Mouse (Mus musculus) stomach, postnatal 0 days (tissue): ENCODE measurements at regions not wholly inside any gene's neighbourhood (a gene's known extent, or its start where the extent isn't known, plus 50 kb on each side); places are given as distances from the start of the nearest gene placed in this dataset.

Experiments used
- ATAC-seq: fragments of 200-750 bp; cut with Nextera tagmentation; 2 replicates; pipeline ENCODE4 v1.8.0; 2017; ENCODE audit not compliant: low FRiP score, low TSS enrichment
- DNase-seq: peaks from one replicate; pipeline ENCODE4 v3.0.0-alpha.2; 2016; ENCODE audit warnings: low spot score
- H3K27ac ChIP-seq: fragments of 300-500 bp; sonication (generic); replicated peaks from 2 replicates; pipeline ENCODE4 v1.5.1; 2014; ENCODE audit warnings: mild to moderate bottlenecking, control low read depth
- H3K27me3 ChIP-seq: fragments of 300-500 bp; sonication (generic); 2 replicates; pipeline ENCODE4 v1.6.1; 2014; ENCODE audit warnings: low read length; ENCODE audit not compliant: control insufficient read depth, insufficient read depth
- H3K36me3 ChIP-seq: fragments of 300-500 bp; sonication (generic); 2 replicates; pipeline ENCODE4 v1.6.1; 2014; ENCODE audit warnings: low read length, mixed read lengths; ENCODE audit not compliant: control insufficient read depth, insufficient read depth
- H3K4me1 ChIP-seq: fragments of 300-500 bp; sonication (generic); replicated peaks from 2 replicates; pipeline ENCODE4 v1.6.1; 2014; ENCODE audit warnings: antibody characterized with exemption; ENCODE audit not compliant: control insufficient read depth, insufficient read depth
- H3K4me2 ChIP-seq: fragments of 300-500 bp; sonication (generic); replicated peaks from 2 replicates; pipeline ENCODE4 v1.6.1; 2014; ENCODE audit warnings: low read depth, mild to moderate bottlenecking, control low read depth, moderate library complexity
- H3K4me3 ChIP-seq: fragments of 300-500 bp; sonication (generic); 2 replicates; pipeline ENCODE4 v1.5.1; 2014; ENCODE audit warnings: low read depth, low read length, control low read depth
- H3K9ac ChIP-seq: fragments of 300-500 bp; sonication (generic); 2 replicates; pipeline ENCODE4 v1.6.1; 2014; ENCODE audit warnings: mild to moderate bottlenecking, low read length, control low read depth, mixed read lengths
- H3K9me3 ChIP-seq: fragments of 300-500 bp; sonication (generic); 2 replicates; pipeline ENCODE4 v1.6.1; 2016; ENCODE audit warnings: low read length; ENCODE audit not compliant: control insufficient read depth
- CTCF ChIP-seq: IDR thresholded peaks from 2 replicates; pipeline ENCODE4 v1.5.1; 2016; ENCODE audit warnings: antibody characterized with exemption, low read depth, mild to moderate bottlenecking, moderate library complexity
- EP300 ChIP-seq: optimal IDR thresholded peaks from 2 replicates; pipeline ENCODE3; 2016; ENCODE audit warnings: antibody characterized with exemption
- WGBS: fragments of 180-500 bp; shearing (Covaris S2); extraction: QIAGEN DNeasy Blood & Tissue Kit; methylation state at CpG from one replicate; pipeline ENCODE4 v1.1.7; 2014; 5-methylcytosine and 5-hydroxymethylcytosine counted together

DNA sequence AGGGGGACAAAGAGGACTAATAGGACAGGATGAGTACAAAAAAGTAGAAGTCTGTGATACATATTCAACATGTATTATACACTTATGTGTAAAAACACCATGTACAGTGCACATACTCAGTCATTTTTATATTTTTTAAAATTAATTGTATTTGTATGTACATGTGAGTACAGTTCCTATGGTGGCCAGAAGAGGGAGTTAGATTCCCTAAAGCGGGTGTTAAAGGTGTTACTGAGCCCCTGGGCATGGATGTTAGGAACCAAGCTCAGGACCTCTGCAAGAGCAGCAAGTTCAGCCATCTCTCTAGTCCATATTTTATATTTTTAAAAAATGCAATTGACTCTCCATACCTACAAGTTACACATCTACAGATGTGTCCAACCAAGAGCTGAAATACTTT is 101.9 kb upstream of the Arntl start:
- Histone ChIP-seq H3K9ac (no peak overlapping the region), H3K4me1 (no peaks in the 10 kb centered on the region; the same call in 1 of the 2 replicates), H3K4me3 (no peak overlapping the region), H3K9me3 (no peaks in the 10 kb centered on the region), H3K4me2 (no peak overlapping the region), H3K36me3 (no peaks in the 10 kb centered on the region), H3K27me3 (no peaks in the 10 kb centered on the region), H3K27ac (no peak overlapping the region)
- no peak for ATAC-seq
- 47% methylated on average over 1 of the region's 1 CpGs for WGBS
- DNase-seq, result no peak
- peak; percentile 39; the same call in 1 of the 2 replicates for TF ChIP-seq CTCF
- no peak for TF ChIP-seq EP300

DNA sequence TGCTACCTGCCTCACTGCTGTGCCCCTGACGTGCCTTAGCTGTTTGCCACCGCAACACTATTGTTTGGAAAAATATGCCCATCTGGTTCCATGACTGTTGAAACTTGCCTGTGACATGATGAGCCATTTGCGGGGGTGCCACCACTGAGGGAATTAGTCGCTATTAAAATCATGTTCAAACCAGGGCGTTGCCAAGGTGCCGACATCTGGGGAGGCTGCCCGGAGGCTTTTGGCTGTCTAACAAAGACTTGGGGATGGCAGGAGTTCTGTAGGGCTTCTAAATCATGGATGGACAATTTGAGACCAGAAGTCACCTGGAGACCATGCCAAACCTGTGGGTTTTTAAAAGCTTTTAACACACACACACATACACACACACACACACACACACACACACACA is 100.5 kb upstream of the Arntl start:
- Histone ChIP-seq H3K27me3 (no peaks in the 10 kb centered on the region), H3K4me3 (no peak overlapping the region), H3K4me1 (no peaks in the 10 kb centered on the region; the same call in 1 of the 2 replicates), H3K36me3 (no peaks in the 10 kb centered on the region), H3K27ac (no peak overlapping the region), H3K9ac (no peak overlapping the region), H3K9me3 (no peaks in the 10 kb centered on the region), H3K4me2 (no peak overlapping the region)
- WGBS, result 71% methylated on average over 7 of the region's 7 CpGs
- ATAC-seq, result no peak
- no peak for DNase-seq
- no peak for TF ChIP-seq CTCF
- TF ChIP-seq EP300, result no peak

DNA sequence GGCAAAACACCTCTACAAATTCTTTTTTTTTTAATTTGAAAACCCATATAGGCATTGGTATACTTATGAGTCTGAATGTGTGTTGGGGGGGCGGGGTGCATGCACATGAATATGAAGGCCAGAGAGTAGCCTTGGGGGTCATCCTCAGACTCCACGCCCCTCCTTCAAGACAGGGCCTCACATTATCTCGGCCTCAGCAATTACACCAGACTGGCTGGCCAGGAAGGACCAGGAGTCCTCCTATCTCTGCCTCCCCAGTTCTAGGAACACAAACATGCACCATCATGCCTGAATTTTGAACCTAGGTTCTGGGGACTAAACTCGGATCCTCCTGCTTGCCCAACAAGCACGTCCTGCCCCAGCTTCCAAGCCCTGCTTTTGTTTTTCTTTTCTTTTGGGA is 99.3 kb upstream of the Arntl start:
- Histone ChIP-seq H3K36me3 (no peaks in the 10 kb centered on the region), H3K9me3 (no peaks in the 10 kb centered on the region), H3K27me3 (no peaks in the 10 kb centered on the region), H3K4me1 (no peaks in the 10 kb centered on the region; the same call in 1 of the 2 replicates), H3K27ac (no peak overlapping the region), H3K4me3 (no peak overlapping the region), H3K9ac (no peak overlapping the region), H3K4me2 (no peak overlapping the region)
- DNase-seq, result no peak
- TF ChIP-seq EP300 (no peak), CTCF (no peak)
- ATAC-seq, result no peak
- 82% methylated on average over 5 of the region's 5 CpGs for WGBS

GRCm38 (mm10) chr7:113108442-113109000 is 98.7 kb upstream of the Arntl start:
- no peak overlapping the region for H3K4me3 ChIP-seq
- 52% methylated on average over 7 of the region's 7 CpGs for WGBS
- TF ChIP-seq CTCF (no peak), EP300 (no peak)
- no peaks in the 10 kb centered on the region for H3K36me3 ChIP-seq
- H3K4me1 ChIP-seq, result no peaks in the 10 kb centered on the region; the same call in none of the 2 replicates
- H3K27ac ChIP-seq, result no peak overlapping the region
- no peaks in the 10 kb centered on the region for H3K27me3 ChIP-seq
- H3K9ac ChIP-seq, result no peak overlapping the region
- ATAC-seq (no peak), DNase-seq (no peak)
- no peak overlapping the region for H3K4me2 ChIP-seq
- H3K9me3 ChIP-seq, result no peaks in the 10 kb centered on the region

DNA sequence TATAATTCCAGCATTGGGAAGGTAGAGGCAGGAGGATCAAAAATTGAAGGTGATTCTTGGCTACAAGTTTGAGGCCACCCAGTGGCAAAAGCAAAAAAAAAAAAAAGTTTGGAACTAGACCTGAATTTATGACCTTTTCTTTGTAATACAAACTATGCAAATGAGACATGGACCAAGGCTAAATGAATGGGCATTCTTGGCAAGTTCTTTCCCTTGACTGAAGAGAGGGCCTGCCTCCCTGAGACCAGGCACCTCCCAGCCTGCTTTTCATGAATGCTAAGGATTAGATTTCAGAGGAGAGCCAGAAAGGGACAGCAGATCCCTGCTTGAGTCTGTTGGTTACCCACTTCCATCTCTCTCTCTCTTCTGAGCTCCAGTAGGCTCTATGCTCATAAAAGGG is 97.8 kb upstream of the Arntl start:
- no peak overlapping the region for H3K4me2 ChIP-seq
- DNase-seq (no peak), ATAC-seq (no peak)
- no peak overlapping the region for H3K27ac ChIP-seq
- no peaks in the 10 kb centered on the region for H3K36me3 ChIP-seq
- no peaks in the 10 kb centered on the region for H3K27me3 ChIP-seq
- TF ChIP-seq EP300 (no peak), CTCF (no peak)
- H3K4me3 ChIP-seq, result no peak overlapping the region
- H3K4me1 ChIP-seq, result no peaks in the 10 kb centered on the region; the same call in none of the 2 replicates
- H3K9me3 ChIP-seq, result no peaks in the 10 kb centered on the region
- H3K9ac ChIP-seq, result no peak overlapping the region

DNA sequence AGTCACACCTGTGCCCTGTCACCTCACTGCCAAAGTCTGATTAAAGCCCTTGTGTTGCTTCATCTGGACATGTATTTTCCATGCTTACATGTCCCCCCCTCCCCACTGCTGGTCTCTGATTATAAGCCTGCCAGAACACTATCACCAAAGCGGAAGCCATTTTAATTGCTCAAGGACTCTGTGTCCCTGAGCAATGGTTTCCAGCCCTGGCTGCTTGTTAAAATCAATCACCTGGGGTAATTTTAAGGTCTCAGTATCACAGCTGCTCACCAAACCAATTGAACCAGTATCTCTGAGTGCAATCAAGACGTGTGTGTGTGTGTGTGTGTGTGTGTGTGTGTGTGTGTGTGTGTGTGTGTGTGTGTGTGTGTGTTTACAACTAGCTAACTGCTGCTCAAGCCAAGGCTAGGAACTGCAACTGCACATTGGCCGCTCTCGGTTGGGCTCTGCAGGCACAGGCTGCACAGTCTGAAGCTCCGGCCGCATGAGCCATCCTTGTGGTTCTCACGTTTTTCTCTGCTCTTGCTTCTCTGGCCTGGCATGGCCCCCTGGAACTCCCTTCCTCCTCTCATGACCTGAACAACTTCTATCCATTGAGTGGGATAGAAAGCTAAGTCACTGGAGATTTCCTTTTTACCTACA is 96.3 kb upstream of the Arntl start:
- Histone ChIP-seq H3K4me2 (no peak overlapping the region), H3K9ac (no peak overlapping the region), H3K9me3 (no peaks in the 10 kb centered on the region), H3K27me3 (no peaks in the 10 kb centered on the region), H3K27ac (no peak overlapping the region), H3K36me3 (no peaks in the 10 kb centered on the region), H3K4me1 (no peaks in the 10 kb centered on the region; the same call in none of the 2 replicates), H3K4me3 (no peak overlapping the region)
- 84% methylated on average over 6 of the region's 7 CpGs for WGBS
- TF ChIP-seq CTCF (no peak), EP300 (no peak)
- DNase-seq (no peak), ATAC-seq (no peak)
